Mouse (Mus musculus) midbrain, embryonic 16.5 days (tissue): ENCODE data around the gene Ttll5. TPM values are rescaled to one million over a fixed set of nuclear protein-coding genes. Genes with fewer than 3 reads are reported as not detected.

Experiments used
- ATAC-seq: fragments of 200-750 bp; cut with Nextera tagmentation; 2 replicates; pipeline ENCODE4 v1.8.0; 2017; ENCODE audit warnings: moderate TSS enrichment
- H3K27ac ChIP-seq: fragments of 300-500 bp; sonication (generic); 2 replicates; pipeline ENCODE4 v1.5.1; 2014; ENCODE audit warnings: mild to moderate bottlenecking, low read length, mixed read lengths
- H3K27me3 ChIP-seq: fragments of 300-500 bp; sonication (generic); 2 replicates; pipeline ENCODE4 v1.6.1; 2014; ENCODE audit warnings: low read depth, low read length, mixed read lengths; ENCODE audit not compliant: control insufficient read depth, insufficient read depth
- H3K36me3 ChIP-seq: fragments of 300-500 bp; sonication (generic); 2 replicates; pipeline ENCODE4 v1.6.1; 2014; ENCODE audit warnings: mild to moderate bottlenecking, low read length, moderate library complexity, mixed read lengths; ENCODE audit not compliant: control insufficient read depth, insufficient read depth
- H3K4me1 ChIP-seq: fragments of 300-500 bp; sonication (generic); 2 replicates; pipeline ENCODE4 v1.6.1; 2014; ENCODE audit warnings: mild to moderate bottlenecking, low read length, mixed read lengths; ENCODE audit not compliant: control insufficient read depth, insufficient read depth
- H3K4me2 ChIP-seq: fragments of 300-500 bp; sonication (generic); 2 replicates; pipeline ENCODE4 v1.6.1; 2014; ENCODE audit warnings: mild to moderate bottlenecking, low read length, mixed read lengths
- H3K4me3 ChIP-seq: fragments of 300-500 bp; sonication (generic); 2 replicates; pipeline ENCODE4 v1.5.1; 2014; ENCODE audit warnings: low read depth, mild to moderate bottlenecking, low read length, moderate library complexity, mixed read lengths
- H3K9ac ChIP-seq: fragments of 300-500 bp; sonication (generic); 2 replicates; pipeline ENCODE4 v1.6.1; 2014; ENCODE audit warnings: low read depth, low read length, mixed read lengths
- H3K9me3 ChIP-seq: fragments of 300-500 bp; sonication (generic); replicated peaks from 2 replicates; pipeline ENCODE4 v1.6.1; 2014; ENCODE audit warnings: mild to moderate bottlenecking, low read length, mixed read lengths; ENCODE audit not compliant: control insufficient read depth, poor library complexity, severe bottlenecking
- WGBS: fragments of 180-500 bp; shearing (Covaris S2); extraction: QIAGEN DNeasy Blood & Tissue Kit; methylation state at CpG from one replicate; pipeline ENCODE4 v1.1.7; 2014; 5-methylcytosine and 5-hydroxymethylcytosine counted together
- polyA plus RNA-seq: library from polyadenylated mRNA; unstranded; fragments of >200 nt; fragmentation: Nextera tagmentation; extraction: Ambion mirVana; gene quantifications from 2 replicates; pipeline ENCODE4 v1.2.1, GENCODE M21; 2015

Ttll5 gene
- polyA plus RNA-seq, 1 experiment from 2014 or later, result 12.0 TPM

- Histone ChIP-seq H3K4me2 (no peak overlapping the region), H3K9ac (no peak overlapping the region), H3K4me1 (0 out of 2 replicates have a peak, but pooled peaks cover 5% of the 10 kb centered on the region), H3K27me3 (no peaks in the 10 kb centered on the region), H3K4me3 (no peak overlapping the region), H3K9me3 (no peaks in the 10 kb centered on the region), H3K36me3 (no peaks in the 10 kb centered on the region), H3K27ac (no peak overlapping the region)
- WGBS, result 91% methylated on average over 4 of the region's 4 CpGs
- ATAC-seq, result no peak
Measured at GRCm38 (mm10) chr12:85988121-85988520, 163.7 kb downstream of the Ttll5 start.

GRCm38 (mm10) chr12:85988818-85989377 lies 164.4 kb downstream of the Ttll5 start:
- WGBS, result 91% methylated on average over 4 of the region's 4 CpGs
- Histone ChIP-seq H3K9ac (no peak overlapping the region), H3K27me3 (no peaks in the 10 kb centered on the region), H3K27ac (no peak overlapping the region), H3K9me3 (no peaks in the 10 kb centered on the region), H3K4me2 (no peak overlapping the region), H3K4me1 (0 out of 2 replicates have a peak, but pooled peaks cover 5% of the 10 kb centered on the region), H3K36me3 (no peaks in the 10 kb centered on the region), H3K4me3 (no peak overlapping the region)
- no peak for ATAC-seq

DNA sequence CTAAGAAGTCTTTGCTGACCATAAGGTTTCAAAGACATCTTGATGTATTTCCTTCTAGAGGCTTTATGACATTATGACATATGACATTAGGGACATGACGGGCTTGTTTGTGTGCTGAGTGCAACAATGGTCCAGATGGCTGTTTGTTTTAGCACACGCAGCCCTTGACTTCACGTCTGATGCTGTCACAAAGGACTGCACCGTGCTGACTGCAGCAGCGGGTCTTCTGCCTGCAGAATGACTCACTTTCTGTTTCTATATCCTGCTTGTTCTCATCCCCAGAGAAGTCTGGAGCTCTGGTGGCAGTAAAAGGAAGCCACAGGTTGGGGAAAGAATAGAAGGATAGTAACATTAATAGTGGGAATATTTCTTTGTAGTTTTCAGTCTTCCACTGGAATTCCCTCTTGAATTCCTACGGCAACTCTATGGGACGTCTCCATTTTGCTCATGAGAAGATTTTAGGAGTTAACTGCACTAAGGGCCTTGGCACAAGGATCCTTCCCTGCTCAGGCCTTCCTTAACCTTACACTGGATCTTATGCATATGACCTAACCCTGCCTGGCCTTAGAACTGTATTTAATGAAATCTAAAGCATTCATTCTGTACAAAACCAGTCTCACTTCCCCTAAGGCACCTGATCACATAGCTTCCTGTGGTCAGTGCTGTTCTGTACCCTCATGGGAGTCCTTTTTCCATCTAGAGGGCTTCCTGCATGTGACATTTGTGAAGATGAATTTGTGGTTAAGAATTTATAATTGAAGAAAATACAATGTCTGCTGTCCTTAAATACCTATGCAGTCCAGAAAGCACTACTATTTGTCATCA lies 167.8 kb downstream of the Ttll5 start:
- H3K27me3 ChIP-seq, result no peaks in the 10 kb centered on the region
- no peak overlapping the region for H3K4me2 ChIP-seq
- H3K27ac ChIP-seq, result no peak overlapping the region
- peaks cover 3% of the 10 kb centered on the region; the same call in 1 of the 2 replicates for H3K36me3 ChIP-seq
- no peak overlapping the region for H3K4me3 ChIP-seq
- H3K9me3 ChIP-seq, result no peaks in the 10 kb centered on the region
- H3K9ac ChIP-seq, result no peak overlapping the region
- 0 out of 2 replicates have a peak, but pooled peaks cover 2% of the 10 kb centered on the region for H3K4me1 ChIP-seq
- 45% methylated on average over 7 of the region's 7 CpGs for WGBS
- ATAC-seq, result no peak

- no peak for ATAC-seq
- Histone ChIP-seq H3K27me3 (no peaks in the 10 kb centered on the region), H3K9me3 (no peaks in the 10 kb centered on the region), H3K36me3 (peaks cover 3% of the 10 kb centered on the region; the same call in 1 of the 2 replicates), H3K9ac (no peak overlapping the region), H3K27ac (no peak overlapping the region), H3K4me1 (no peaks in the 10 kb centered on the region), H3K4me2 (no peak overlapping the region), H3K4me3 (no peak overlapping the region)
- WGBS, result 97% methylated on average over 2 of the region's 2 CpGs
Measured at GRCm38 (mm10) chr12:85992838-85993234, 168.4 kb downstream of the Ttll5 start.

GRCm38 (mm10) chr12:85993790-85994360 lies 169.4 kb downstream of the Ttll5 start:
- no peaks in the 10 kb centered on the region for H3K9me3 ChIP-seq
- no peak overlapping the region for H3K9ac ChIP-seq
- no peak overlapping the region for H3K27ac ChIP-seq
- WGBS, result 88% methylated on average over 5 of the region's 5 CpGs
- no peaks in the 10 kb centered on the region for H3K4me1 ChIP-seq
- no peak for ATAC-seq
- H3K4me3 ChIP-seq, result no peak overlapping the region
- no peak overlapping the region for H3K4me2 ChIP-seq
- H3K36me3 ChIP-seq, result peaks cover 3% of the 10 kb centered on the region; the same call in 1 of the 2 replicates
- H3K27me3 ChIP-seq, result no peaks in the 10 kb centered on the region

- peak overlapping the region; percentile 17; the same call in 1 of the 2 replicates for H3K27ac ChIP-seq
- H3K9me3 ChIP-seq, result no peaks in the 10 kb centered on the region
- 55% methylated on average over 9 of the region's 9 CpGs for WGBS
- H3K9ac ChIP-seq, result no peak overlapping the region
- H3K4me2 ChIP-seq, result no peak overlapping the region
- peaks cover 2% of the 10 kb centered on the region; the same call in 1 of the 2 replicates for H3K4me1 ChIP-seq
- H3K4me3 ChIP-seq, result no peak overlapping the region
- no peaks in the 10 kb centered on the region for H3K27me3 ChIP-seq
- ATAC-seq, result no peak
- peaks cover 3% of the 10 kb centered on the region; the same call in 1 of the 2 replicates for H3K36me3 ChIP-seq
Measured at GRCm38 (mm10) chr12:86000641-86001073, 176.2 kb downstream of the Ttll5 start.

GRCm38 (mm10) chr12:86001120-86001655 lies 176.7 kb downstream of the Ttll5 start:
- ATAC-seq, result no peak
- Histone ChIP-seq H3K27me3 (no peaks in the 10 kb centered on the region), H3K9ac (no peak overlapping the region), H3K27ac (no peak overlapping the region), H3K4me3 (no peak overlapping the region), H3K9me3 (no peaks in the 10 kb centered on the region), H3K36me3 (peaks cover 3% of the 10 kb centered on the region; the same call in 1 of the 2 replicates), H3K4me2 (no peak overlapping the region), H3K4me1 (peaks cover 2% of the 10 kb centered on the region; the same call in 1 of the 2 replicates)
- WGBS, result 75% methylated on average over 7 of the region's 7 CpGs

DNA sequence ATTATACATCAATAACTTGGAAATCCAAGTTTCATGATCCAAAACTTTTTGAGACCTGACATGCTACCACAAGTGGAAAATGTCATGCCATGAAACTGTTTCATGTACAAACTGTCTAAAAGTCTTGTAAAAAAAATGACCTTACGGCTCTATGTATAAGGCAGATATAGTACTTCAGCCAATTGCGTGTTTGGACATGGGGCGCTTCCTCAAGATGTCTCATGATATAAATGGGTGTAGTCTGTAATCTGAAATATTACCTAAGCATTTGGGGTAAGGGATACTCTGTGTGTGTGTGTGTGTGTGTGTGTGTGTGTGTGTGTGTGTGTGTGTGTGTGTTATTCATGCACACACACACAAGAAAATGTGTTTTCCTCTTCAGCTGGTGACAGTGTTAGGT lies 180.2 kb downstream of the Ttll5 start:
- H3K9me3 ChIP-seq, result no peaks in the 10 kb centered on the region
- 100% methylated on average over 3 of the region's 3 CpGs for WGBS
- no peaks in the 10 kb centered on the region for H3K27me3 ChIP-seq
- no peaks in the 10 kb centered on the region for H3K36me3 ChIP-seq
- H3K4me1 ChIP-seq, result peaks cover 2% of the 10 kb centered on the region; the same call in 1 of the 2 replicates
- no peak overlapping the region for H3K9ac ChIP-seq
- no peak overlapping the region for H3K4me3 ChIP-seq
- H3K4me2 ChIP-seq, result no peak overlapping the region
- no peak for ATAC-seq
- no peak overlapping the region for H3K27ac ChIP-seq
